Mouse (Mus musculus) hindbrain, embryonic 15.5 days (tissue): ENCODE results near the gene Pias1. TPM values are rescaled to one million over a fixed set of nuclear protein-coding genes. Genes with fewer than 3 reads are reported as not detected.

ENCODE experiments used
- ATAC-seq: fragments of 200-750 bp; cut with Nextera tagmentation; 2 replicates; pipeline ENCODE4 v1.8.0; 2017; ENCODE audit warnings: low read depth, moderate number of reproducible peaks, moderate TSS enrichment; ENCODE audit not compliant: low FRiP score
- H3K27ac ChIP-seq: fragments of 300-500 bp; sonication (generic); replicated peaks from 2 replicates; pipeline ENCODE4 v1.5.1; 2015; ENCODE audit warnings: mild to moderate bottlenecking, inconsistent platforms
- H3K27me3 ChIP-seq: fragments of 300-500 bp; sonication (generic); 2 replicates; pipeline ENCODE4 v1.6.1; 2015; ENCODE audit warnings: control low read depth, inconsistent platforms
- H3K36me3 ChIP-seq: fragments of 300-500 bp; sonication (generic); 2 replicates; pipeline ENCODE4 v1.6.1; 2015; ENCODE audit warnings: control low read depth, inconsistent platforms
- H3K4me1 ChIP-seq: fragments of 300-500 bp; sonication (generic); replicated peaks from 2 replicates; pipeline ENCODE4 v1.6.1; 2015; ENCODE audit warnings: control low read depth, inconsistent platforms
- H3K4me2 ChIP-seq: fragments of 300-500 bp; sonication (generic); 2 replicates; pipeline ENCODE4 v1.6.1; 2015; ENCODE audit warnings: moderate library complexity, mild to moderate bottlenecking, inconsistent platforms
- H3K4me3 ChIP-seq: fragments of 300-500 bp; sonication (generic); 2 replicates; pipeline ENCODE4 v1.5.1; 2015; ENCODE audit warnings: mild to moderate bottlenecking, inconsistent platforms
- H3K9ac ChIP-seq: fragments of 300-500 bp; sonication (generic); 2 replicates; pipeline ENCODE4 v1.6.1; 2015; ENCODE audit warnings: inconsistent platforms
- H3K9me3 ChIP-seq: fragments of 300-500 bp; sonication (generic); 2 replicates; pipeline ENCODE4 v1.6.1; 2016; ENCODE audit warnings: control low read depth, inconsistent platforms
- WGBS: fragments of 180-500 bp; shearing (Covaris S2); methylation state at CpG from one replicate; pipeline ENCODE4 v1.1.7; 2015; 5-methylcytosine and 5-hydroxymethylcytosine counted together
- polyA plus RNA-seq: library from polyadenylated mRNA; unstranded; fragments of >200 nt; fragmentation: Nextera tagmentation; extraction: Ambion mirVana; gene quantifications from 2 replicates; pipeline ENCODE4 v1.2.1, GENCODE M21; 2015

The Pias1 gene
- polyA plus RNA-seq, 1 experiment from 2014 or later: 56.4 TPM

GRCm38 (mm10) chr9:62844461-62844860 lies 143.3 kb downstream of the Pias1 start:
- no peak for ATAC-seq
- WGBS: 91% methylated on average over 5 of the region's 5 CpGs
- no peak overlapping the region for H3K4me2 ChIP-seq

GRCm38 (mm10) chr9:62843356-62844024 lies 144.2 kb downstream of the Pias1 start:
- no peak overlapping the region for H3K4me2 ChIP-seq
- H3K9ac ChIP-seq: no peak overlapping the region
- no peaks in the 10 kb centered on the region for H3K9me3 ChIP-seq
- peaks cover 18% of the 10 kb centered on the region for H3K4me1 ChIP-seq
- H3K36me3 ChIP-seq: no peaks in the 10 kb centered on the region
- no peak overlapping the region for H3K4me3 ChIP-seq
- 89% methylated on average over 10 of the region's 10 CpGs for WGBS
- H3K27me3 ChIP-seq: no peaks in the 10 kb centered on the region
- no peak for ATAC-seq
- H3K27ac ChIP-seq: no peak overlapping the region

More at GRCm38 (mm10) chr9:62844461-62844860, 143.3 kb downstream of the Pias1 start:
- Histone ChIP-seq H3K36me3 (no peaks in the 10 kb centered on the region), H3K27me3 (no peaks in the 10 kb centered on the region), H3K4me3 (no peak overlapping the region), H3K27ac (no peak overlapping the region), H3K4me1 (peaks cover 14% of the 10 kb centered on the region), H3K9me3 (no peaks in the 10 kb centered on the region), H3K9ac (no peak overlapping the region)

- H3K4me1 ChIP-seq: peaks cover 16% of the 10 kb centered on the region
- ATAC-seq: peak; percentile 50; the same call in 1 of the 2 replicates
- WGBS: 15% methylated on average over 14 of the region's 14 CpGs
Observed at GRCm38 (mm10) chr9:62839172-62839770, 148.5 kb downstream of the Pias1 start.

GRCm38 (mm10) chr9:62838506-62839171 lies 149.1 kb downstream of the Pias1 start, which contains the start of gene Cln6:
Gene Cln6 (plus strand): TSS chr9:62838785.
- WGBS: under 1% methylated on average over 32 of the region's 48 CpGs
- ATAC-seq: peak; percentile 85
- peak within 1 kb of the TSS; percentile 61 for H3K4me3 ChIP-seq

More at GRCm38 (mm10) chr9:62839172-62839770, 148.5 kb downstream of the Pias1 start:
- no peaks in the 10 kb centered on the region for H3K36me3 ChIP-seq
- peak overlapping the region; percentile 75 for H3K9ac ChIP-seq
- H3K9me3 ChIP-seq: no peaks in the 10 kb centered on the region
- H3K27ac ChIP-seq: peak overlapping the region; percentile 80
- peak overlapping the region; percentile 61 for H3K4me3 ChIP-seq
- peak overlapping the region; percentile 89 for H3K4me2 ChIP-seq
- H3K27me3 ChIP-seq: no peaks in the 10 kb centered on the region

GRCm38 (mm10) chr9:62838146-62838505 lies 149.6 kb downstream of the Pias1 start:
- Histone ChIP-seq H3K27me3 (no peaks in the 10 kb centered on the region), H3K36me3 (no peaks in the 10 kb centered on the region), H3K27ac (peak overlapping the region; percentile 80), H3K4me1 (peaks cover 16% of the 10 kb centered on the region), H3K9ac (peak overlapping the region; percentile 75), H3K4me2 (peak overlapping the region; percentile 89), H3K9me3 (no peaks in the 10 kb centered on the region), H3K4me3 (peak overlapping the region; percentile 61)
- WGBS: 23% methylated on average over 8 of the region's 8 CpGs
- no peak for ATAC-seq

More at GRCm38 (mm10) chr9:62838506-62839171, 149.1 kb downstream of the Pias1 start, which contains the start of gene Cln6:
- Histone ChIP-seq H3K4me2 (peak within 1 kb of the TSS; percentile 89), H3K27ac (peak within 1 kb of the TSS; percentile 80), H3K4me1 (peaks cover 16% of the 10 kb centered on the region), H3K9me3 (no peaks in the 10 kb centered on the region), H3K27me3 (no peaks in the 10 kb centered on the region), H3K36me3 (no peaks in the 10 kb centered on the region), H3K9ac (peak within 1 kb of the TSS; percentile 75)

- Histone ChIP-seq H3K36me3 (no peaks in the 10 kb centered on the region), H3K4me1 (peaks cover 16% of the 10 kb centered on the region), H3K9me3 (no peaks in the 10 kb centered on the region), H3K4me2 (peak overlapping the region; percentile 89; the same call in 1 of the 2 replicates), H3K27me3 (no peaks in the 10 kb centered on the region), H3K27ac (no peak overlapping the region), H3K4me3 (no peak overlapping the region), H3K9ac (no peak overlapping the region)
- WGBS: 58% methylated on average over 3 of the region's 3 CpGs
- ATAC-seq: no peak
Observed at GRCm38 (mm10) chr9:62837611-62838010, 150.1 kb downstream of the Pias1 start.

GRCm38 (mm10) chr9:62835705-62836446 lies 151.8 kb downstream of the Pias1 start:
- no peak for ATAC-seq
- no peaks in the 10 kb centered on the region for H3K36me3 ChIP-seq
- WGBS: 53% methylated on average over 4 of the region's 4 CpGs

GRCm38 (mm10) chr9:62834906-62835305 lies 152.8 kb downstream of the Pias1 start:
- Histone ChIP-seq H3K4me1 (peaks cover 15% of the 10 kb centered on the region), H3K9ac (no peak overlapping the region), H3K4me3 (no peak overlapping the region), H3K27me3 (no peaks in the 10 kb centered on the region), H3K36me3 (no peaks in the 10 kb centered on the region), H3K4me2 (no peak overlapping the region), H3K9me3 (no peaks in the 10 kb centered on the region), H3K27ac (no peak overlapping the region)
- WGBS: 90% methylated on average over 5 of the region's 5 CpGs
- no peak for ATAC-seq

More at GRCm38 (mm10) chr9:62835705-62836446, 151.8 kb downstream of the Pias1 start:
- H3K4me2 ChIP-seq: no peak overlapping the region
- no peak overlapping the region for H3K9ac ChIP-seq
- H3K9me3 ChIP-seq: no peaks in the 10 kb centered on the region
- H3K27me3 ChIP-seq: no peaks in the 10 kb centered on the region
- H3K4me1 ChIP-seq: peaks cover 16% of the 10 kb centered on the region
- H3K27ac ChIP-seq: no peak overlapping the region
- no peak overlapping the region for H3K4me3 ChIP-seq

GRCm38 (mm10) chr9:62829877-62830276 lies 157.8 kb downstream of the Pias1 start:
- Histone ChIP-seq H3K4me2 (no peak overlapping the region), H3K9ac (no peak overlapping the region), H3K9me3 (no peaks in the 10 kb centered on the region), H3K27ac (no peak overlapping the region), H3K4me3 (no peak overlapping the region), H3K36me3 (no peaks in the 10 kb centered on the region), H3K27me3 (no peaks in the 10 kb centered on the region), H3K4me1 (peaks cover 23% of the 10 kb centered on the region)
- WGBS: 84% methylated on average over 6 of the region's 6 CpGs
- no peak for ATAC-seq

- peaks cover 23% of the 10 kb centered on the region for H3K4me1 ChIP-seq
- 0% methylated on average over 23 of the region's 23 CpGs for WGBS
- H3K27ac ChIP-seq: peak overlapping the region; percentile 58
- H3K4me2 ChIP-seq: peak overlapping the region; percentile 55
- peak overlapping the region; percentile 44 for H3K4me3 ChIP-seq
- H3K36me3 ChIP-seq: no peaks in the 10 kb centered on the region
- peak; percentile 94 for ATAC-seq
- H3K9ac ChIP-seq: 0 out of 2 replicates have a peak overlapping the region, but pooled peaks have one; percentile 14
- no peaks in the 10 kb centered on the region for H3K27me3 ChIP-seq
- no peaks in the 10 kb centered on the region for H3K9me3 ChIP-seq
Observed at GRCm38 (mm10) chr9:62828662-62829086, 159.1 kb downstream of the Pias1 start.
